Mouse (Mus musculus) G1E (cell line): Measurements from ENCODE around the gene Dtnbp1. TPM values are rescaled to one million over a fixed set of nuclear protein-coding genes. Genes with fewer than 3 reads are reported as not detected.

Source experiments
- ATAC-seq: 2 replicates; pipeline ENCODE4 v1.8.0; 2016; ENCODE audit warnings: mild to moderate bottlenecking; ENCODE audit not compliant: insufficient number of reproducible peaks, poor library complexity, low FRiP score, severe bottlenecking; ENCODE audit errors: extremely low read depth
- DNase-seq: peaks from one replicate; pipeline ENCODE4 v3.0.0; 2012; ENCODE audit warnings: low spot score
- H3K27me3 ChIP-seq: 2 replicates; pipeline ENCODE4 v1.6.1; 2012; ENCODE audit warnings: mild to moderate bottlenecking, low read length, inconsistent platforms; ENCODE audit not compliant: insufficient read depth
- H3K36me3 ChIP-seq: replicated peaks from 2 replicates; pipeline ENCODE3; 2012; ENCODE audit warnings: mild to moderate bottlenecking, inconsistent platforms
- H3K4me1 ChIP-seq: 2 replicates; pipeline ENCODE4 v1.6.1; 2012; ENCODE audit warnings: low read depth, low read length, inconsistent platforms, mixed read lengths; ENCODE audit not compliant: insufficient read depth
- H3K4me3 ChIP-seq: 2 replicates; pipeline ENCODE4 v1.5.1; 2012; ENCODE audit warnings: low read depth, mild to moderate bottlenecking, inconsistent platforms, low read length, moderate library complexity, mixed read lengths
- H3K9me3 ChIP-seq: replicated peaks from 2 replicates; pipeline ENCODE4 v1.6.1; 2012; ENCODE audit warnings: inconsistent platforms
- CTCF ChIP-seq: IDR thresholded peaks from 2 replicates; pipeline ENCODE4 v1.5.1; 2012; ENCODE audit warnings: low read depth, low read length, inconsistent platforms, mixed read lengths
- GATA1 ChIP-seq: IDR thresholded peaks from 2 replicates; pipeline ENCODE4 v1.6.1; 2012; ENCODE audit warnings: borderline replicate concordance, low read length, inconsistent platforms, mixed read lengths
- GATA2 ChIP-seq: IDR thresholded peaks from 2 replicates; pipeline ENCODE4 v1.6.1; 2012; ENCODE audit warnings: low read depth, low read length, inconsistent platforms, borderline replicate concordance
- POLR2AphosphoS5 ChIP-seq: IDR thresholded peaks from 2 replicates; pipeline ENCODE4 v1.6.1; 2012; ENCODE audit warnings: low read depth, low read length, inconsistent platforms; ENCODE audit not compliant: insufficient replicate concordance
- TAL1 ChIP-seq: conservative IDR thresholded peaks from 2 replicates; pipeline ENCODE4 v1.6.1; 2012; ENCODE audit warnings: low read depth, low read length, inconsistent platforms, mixed read lengths
- polyA plus RNA-seq: library from polyadenylated mRNA; stranded (reverse); fragments of >175 nt; gene quantifications from 2 replicates; pipeline ENCODE4 v1.2.3, GENCODE M21; 2012
- total RNA-seq, 2 experiments: library from RNA; stranded (forward) in 1 of 2; stranded (reverse) in 1 of 2; fragments of 200-1000 nt in 1 of 2; fragments of >200 nt in 1 of 2; fragmentation: Nextera tagmentation in 1 of 2; gene quantifications; 2 replicates each; pipeline ENCODE4 v1.2.3; 2014 to 2017

The Dtnbp1 gene
- total and polyA plus RNA-seq, 3 experiments, result 19.2 to 33.3 (median 28.2) TPM

DNA sequence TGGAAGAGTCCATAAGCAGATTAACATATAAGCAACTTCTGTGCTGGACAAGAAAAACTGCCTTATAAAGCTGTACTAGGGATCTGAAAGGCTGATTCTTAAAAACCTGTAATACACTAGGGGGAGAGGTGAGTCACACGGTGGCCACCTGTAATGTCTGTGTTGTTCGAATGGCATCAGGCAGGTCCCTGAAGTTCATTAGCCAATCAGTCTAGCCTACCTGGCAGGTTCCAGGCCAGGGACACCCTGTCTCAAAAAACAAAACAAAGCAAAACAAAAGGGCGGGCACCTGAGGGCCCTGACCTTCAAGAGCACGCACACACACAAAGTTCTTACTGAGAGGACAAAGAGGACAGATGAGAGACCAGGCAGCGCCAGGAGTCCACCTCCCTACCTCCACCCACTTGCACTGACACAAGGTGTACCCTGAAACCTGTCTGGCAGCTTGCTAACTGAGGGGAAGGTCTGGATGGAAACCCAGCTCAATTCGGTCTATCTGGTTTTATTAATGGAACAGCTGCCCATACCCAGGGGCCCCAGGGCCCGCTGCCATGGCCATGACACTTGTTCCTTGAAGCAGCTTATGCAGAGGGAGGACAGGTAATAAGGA, 11.8 kb downstream of the Dtnbp1 start:
- DNase-seq (no peak), ATAC-seq (no peak)
- no peak for TF ChIP-seq GATA2
- Histone ChIP-seq H3K4me3 (no peak overlapping the region), H3K36me3 (peaks cover 50% of the 10 kb centered on the region), H3K27me3 (no peaks in the 10 kb centered on the region), H3K9me3 (no peaks in the 10 kb centered on the region), H3K4me1 (no peaks in the 10 kb centered on the region; the same call in 1 of the 2 replicates)

GRCm38 (mm10) chr13:44986352-44986751, 15.6 kb downstream of the Dtnbp1 start:
- Histone ChIP-seq H3K9me3 (no peaks in the 10 kb centered on the region), H3K27me3 (no peaks in the 10 kb centered on the region), H3K4me1 (no peaks in the 10 kb centered on the region; the same call in 1 of the 2 replicates), H3K36me3 (peaks cover 51% of the 10 kb centered on the region), H3K4me3 (no peak overlapping the region)
- ATAC-seq (no peak), DNase-seq (no peak)
- TF ChIP-seq CTCF, result no peak
- no peak for TF ChIP-seq GATA2
- no peak for TF ChIP-seq GATA1
- TF ChIP-seq TAL1, result no peak
- no peak for TF ChIP-seq POLR2AphosphoS5

- Histone ChIP-seq H3K36me3 (peaks cover 55% of the 10 kb centered on the region), H3K27me3 (no peaks in the 10 kb centered on the region), H3K4me1 (no peaks in the 10 kb centered on the region; the same call in 1 of the 2 replicates), H3K4me3 (no peak overlapping the region), H3K9me3 (no peaks in the 10 kb centered on the region)
- DNase-seq (no peak), ATAC-seq (no peak)
- no peak for TF ChIP-seq POLR2AphosphoS5
- TF ChIP-seq TAL1, result no peak
- TF ChIP-seq GATA2, result no peak
- no peak for TF ChIP-seq CTCF
- TF ChIP-seq GATA1, result no peak
Measured at GRCm38 (mm10) chr13:44985321-44985720, 16.6 kb downstream of the Dtnbp1 start.

- DNase-seq (no peak), ATAC-seq (no peak)
- H3K9me3 ChIP-seq, result no peaks in the 10 kb centered on the region
- H3K4me1 ChIP-seq, result no peaks in the 10 kb centered on the region; the same call in 1 of the 2 replicates
- no peak overlapping the region for H3K4me3 ChIP-seq
- no peaks in the 10 kb centered on the region for H3K27me3 ChIP-seq
- H3K36me3 ChIP-seq, result peaks cover 46% of the 10 kb centered on the region
- no peak for TF ChIP-seq POLR2AphosphoS5
- TF ChIP-seq TAL1, result no peak
- no peak for TF ChIP-seq GATA1
- TF ChIP-seq CTCF, result no peak
- TF ChIP-seq GATA2, result no peak
Measured at GRCm38 (mm10) chr13:44983635-44984401, 18.1 kb downstream of the Dtnbp1 start.

GRCm38 (mm10) chr13:44982799-44983198, 19.1 kb downstream of the Dtnbp1 start:
- H3K27me3 ChIP-seq, result no peaks in the 10 kb centered on the region
- no peak overlapping the region for H3K4me3 ChIP-seq
- ATAC-seq (no peak), DNase-seq (no peak)
- no peak for TF ChIP-seq CTCF
- TF ChIP-seq GATA1, result no peak
- TF ChIP-seq GATA2, result no peak
- no peak for TF ChIP-seq POLR2AphosphoS5
- no peak for TF ChIP-seq TAL1
- no peaks in the 10 kb centered on the region; the same call in 1 of the 2 replicates for H3K4me1 ChIP-seq
- H3K36me3 ChIP-seq, result peaks cover 40% of the 10 kb centered on the region
- no peaks in the 10 kb centered on the region for H3K9me3 ChIP-seq

DNA sequence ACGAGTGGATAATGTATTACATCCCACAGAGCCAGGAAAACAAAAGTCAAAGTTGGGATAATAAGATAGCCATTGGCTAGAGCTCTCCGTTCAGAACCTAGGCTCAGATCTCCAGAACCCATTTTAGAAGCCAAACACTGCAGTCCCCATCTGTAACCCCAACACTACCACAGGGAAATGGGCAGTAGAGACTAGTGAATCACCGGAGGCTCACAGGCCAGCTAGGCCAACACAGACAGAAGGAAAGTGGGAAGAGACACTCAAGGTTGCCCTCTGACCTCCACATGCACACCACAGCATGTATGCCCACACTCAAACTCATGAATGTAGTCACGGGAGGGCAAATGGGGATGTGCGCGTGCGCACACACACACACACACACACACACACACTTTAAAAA, 22.5 kb downstream of the Dtnbp1 start:
- TF ChIP-seq CTCF (no peak), GATA1 (no peak), GATA2 (no peak), POLR2AphosphoS5 (no peak), TAL1 (no peak)
- Histone ChIP-seq H3K4me3 (no peak overlapping the region), H3K4me1 (no peaks in the 10 kb centered on the region), H3K27me3 (no peaks in the 10 kb centered on the region), H3K36me3 (peaks cover 42% of the 10 kb centered on the region), H3K9me3 (no peaks in the 10 kb centered on the region)
- ATAC-seq, result no peak
- DNase-seq, result no peak
